Mouse (Mus musculus): Measurements from ENCODE around the gene Galr2.

DNA sequence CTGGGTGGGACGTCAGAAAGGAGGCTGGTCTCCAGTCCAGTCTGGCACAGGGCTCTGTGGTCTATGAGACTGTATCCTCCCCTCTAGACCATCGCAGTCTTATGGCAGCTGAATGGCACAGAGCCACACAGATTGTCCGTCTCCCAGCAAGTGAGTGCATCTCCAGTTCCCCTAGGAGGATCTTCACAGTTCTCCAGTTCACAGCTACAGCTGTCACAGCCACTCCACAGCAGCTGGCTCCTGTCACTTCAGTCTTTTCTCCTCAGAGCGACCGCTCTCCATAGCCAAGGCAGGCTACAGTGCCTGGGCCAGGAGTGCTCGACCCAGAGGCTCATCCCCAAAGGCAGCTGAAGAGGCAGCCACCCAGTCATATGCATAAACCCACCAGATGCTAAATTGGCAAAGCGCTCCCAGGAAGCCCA is 5.0 kb downstream of the Galr2 start:
- TF ChIP-seq POLR2A (IDR thresholded peaks at IDR 0.05; ENCODE audit: borderline replicate concordance, insufficient read depth, low read length): no peak
- TF ChIP-seq CTCF (IDR thresholded peaks at IDR 0.05; ENCODE audit: borderline replicate concordance, insufficient read depth, low read depth, low read length): no peak
